Mouse (Mus musculus) midbrain, embryonic 14.5 days (tissue): ENCODE measurements around the gene Arnt2. TPM values are rescaled to one million over a fixed set of nuclear protein-coding genes. Genes with fewer than 3 reads are reported as not detected.
A peak's percentile ranks its signal among the peaks of the same experiment; 100 is the strongest.

Source experiments
- ATAC-seq: fragments of 200-750 bp; cut with Nextera tagmentation; 2 replicates; pipeline ENCODE4 v1.8.0; 2017; ENCODE audit warnings: moderate number of reproducible peaks, moderate library complexity; ENCODE audit not compliant: low FRiP score, low TSS enrichment
- DNase-seq: peaks from one replicate; pipeline ENCODE4 v3.0.0-alpha.2; 2015
- H3K27ac ChIP-seq: fragments of 300-500 bp; sonication (generic); replicated peaks from 2 replicates; pipeline ENCODE4 v1.5.1; 2014; ENCODE audit warnings: mild to moderate bottlenecking, low read depth, low read length, moderate library complexity
- H3K27me3 ChIP-seq: fragments of 300-500 bp; sonication (generic); 2 replicates; pipeline ENCODE4 v1.6.1; 2014; ENCODE audit warnings: low read length, control low read depth, mixed read lengths; ENCODE audit not compliant: control insufficient read depth, insufficient read depth
- H3K36me3 ChIP-seq: fragments of 300-500 bp; sonication (generic); 2 replicates; pipeline ENCODE4 v1.6.1; 2014; ENCODE audit warnings: low read length, control low read depth; ENCODE audit not compliant: control insufficient read depth, insufficient read depth
- H3K4me1 ChIP-seq: fragments of 300-500 bp; sonication (generic); 2 replicates; pipeline ENCODE4 v1.6.1; 2014; ENCODE audit warnings: mild to moderate bottlenecking, antibody characterized with exemption, low read length, control low read depth; ENCODE audit not compliant: control insufficient read depth, insufficient read depth
- H3K4me2 ChIP-seq: fragments of 300-500 bp; sonication (generic); 2 replicates; pipeline ENCODE4 v1.6.1; 2014; ENCODE audit warnings: mild to moderate bottlenecking, low read length, moderate library complexity
- H3K4me3 ChIP-seq: fragments of 300-500 bp; sonication (generic); replicated peaks from 2 replicates; pipeline ENCODE4 v1.5.1; 2014; ENCODE audit warnings: low read depth, low read length
- H3K9ac ChIP-seq: fragments of 300-500 bp; sonication (generic); replicated peaks from 2 replicates; pipeline ENCODE4 v1.6.1; 2014; ENCODE audit warnings: mild to moderate bottlenecking, low read length, moderate library complexity
- H3K9me3 ChIP-seq: fragments of 300-500 bp; sonication (generic); 2 replicates; pipeline ENCODE4 v1.6.1; 2016; ENCODE audit warnings: low read length, control low read depth, mixed read lengths; ENCODE audit not compliant: control insufficient read depth
- whole genome bisulfite sequencing: fragments of 180-500 bp; shearing (Covaris S2); extraction: QIAGEN DNeasy Blood & Tissue Kit; methylation state at CpG from one replicate; pipeline ENCODE4 v1.1.7; 2014; 5-methylcytosine and 5-hydroxymethylcytosine counted together
- polyA plus RNA-seq: library from polyadenylated mRNA; unstranded; fragments of >200 nt; fragmentation: Nextera tagmentation; extraction: Ambion mirVana; gene quantifications from 2 replicates; pipeline ENCODE4 v1.2.1, GENCODE M21; 2014

The Arnt2 gene
- polyA plus RNA-seq, 1 experiment from 2014 or later: 82.1 TPM

- Histone ChIP-seq H3K27me3 (no peaks in the 10 kb centered on the region), H3K4me3 (no peak overlapping the region), H3K27ac (no peak overlapping the region), H3K36me3 (peaks cover 72% of the 10 kb centered on the region), H3K4me1 (no peaks in the 10 kb centered on the region), H3K9ac (no peak overlapping the region), H3K9me3 (no peaks in the 10 kb centered on the region), H3K4me2 (no peak overlapping the region)
- ATAC-seq (no peak), DNase-seq (no peak)
- WGBS: 85% methylated on average over 3 of the region's 3 CpGs
Observed at GRCm38 (mm10) chr7:84284974-84285373, 125.0 kb downstream of the Arnt2 start.

GRCm38 (mm10) chr7:84282231-84282630 is 127.7 kb downstream of the Arnt2 start:
- Histone ChIP-seq H3K27ac (no peak overlapping the region), H3K27me3 (no peaks in the 10 kb centered on the region), H3K4me3 (no peak overlapping the region), H3K4me1 (no peaks in the 10 kb centered on the region), H3K9me3 (no peaks in the 10 kb centered on the region), H3K9ac (no peak overlapping the region), H3K36me3 (peaks cover 78% of the 10 kb centered on the region), H3K4me2 (no peak overlapping the region)
- 95% methylated on average over 4 of the region's 4 CpGs for WGBS
- DNase-seq (no peak), ATAC-seq (no peak)

- DNase-seq: no peak
- no peak overlapping the region for H3K9ac ChIP-seq
- no peaks in the 10 kb centered on the region for H3K9me3 ChIP-seq
- no peak overlapping the region for H3K27ac ChIP-seq
- no peak for ATAC-seq
- H3K4me1 ChIP-seq: no peaks in the 10 kb centered on the region
- peaks cover 77% of the 10 kb centered on the region for H3K36me3 ChIP-seq
- H3K4me3 ChIP-seq: no peak overlapping the region
- 88% methylated on average over 1 of the region's 1 CpGs for WGBS
- no peaks in the 10 kb centered on the region for H3K27me3 ChIP-seq
- no peak overlapping the region for H3K4me2 ChIP-seq
Observed at GRCm38 (mm10) chr7:84279231-84279630, 130.7 kb downstream of the Arnt2 start.

GRCm38 (mm10) chr7:84275312-84275711 is 134.7 kb downstream of the Arnt2 start:
- WGBS: 84% methylated on average over 10 of the region's 10 CpGs
- DNase-seq (no peak), ATAC-seq (no peak)

GRCm38 (mm10) chr7:84273930-84274329 is 136.0 kb downstream of the Arnt2 start:
- no peak overlapping the region for H3K4me3 ChIP-seq
- no peaks in the 10 kb centered on the region for H3K9me3 ChIP-seq
- peak; percentile 19 for DNase-seq
- no peak overlapping the region for H3K4me2 ChIP-seq
- no peak overlapping the region for H3K27ac ChIP-seq
- H3K27me3 ChIP-seq: no peaks in the 10 kb centered on the region
- H3K36me3 ChIP-seq: peaks cover 75% of the 10 kb centered on the region
- H3K4me1 ChIP-seq: no peaks in the 10 kb centered on the region
- WGBS: 87% methylated on average over 6 of the region's 6 CpGs
- H3K9ac ChIP-seq: no peak overlapping the region
- no peak for ATAC-seq

More at GRCm38 (mm10) chr7:84275312-84275711, 134.7 kb downstream of the Arnt2 start:
- Histone ChIP-seq H3K9me3 (no peaks in the 10 kb centered on the region), H3K4me3 (no peak overlapping the region), H3K9ac (no peak overlapping the region), H3K4me2 (no peak overlapping the region), H3K4me1 (no peaks in the 10 kb centered on the region), H3K27ac (no peak overlapping the region), H3K27me3 (no peaks in the 10 kb centered on the region), H3K36me3 (peaks cover 75% of the 10 kb centered on the region)

GRCm38 (mm10) chr7:84272206-84272818 is 137.7 kb downstream of the Arnt2 start:
- 31% methylated on average over 7 of the region's 7 CpGs for WGBS
- H3K4me2 ChIP-seq: no peak overlapping the region
- H3K4me1 ChIP-seq: no peaks in the 10 kb centered on the region
- peak; percentile 88 for DNase-seq
- H3K4me3 ChIP-seq: no peak overlapping the region
- H3K36me3 ChIP-seq: peaks cover 81% of the 10 kb centered on the region
- no peak overlapping the region for H3K9ac ChIP-seq
- no peaks in the 10 kb centered on the region for H3K9me3 ChIP-seq
- peak; percentile 62; the same call in 1 of the 2 replicates for ATAC-seq
- H3K27ac ChIP-seq: no peak overlapping the region
- H3K27me3 ChIP-seq: no peaks in the 10 kb centered on the region

- Histone ChIP-seq H3K4me1 (no peaks in the 10 kb centered on the region), H3K27ac (no peak overlapping the region), H3K4me3 (no peak overlapping the region), H3K9me3 (no peaks in the 10 kb centered on the region), H3K4me2 (no peak overlapping the region), H3K9ac (no peak overlapping the region), H3K36me3 (peaks cover 87% of the 10 kb centered on the region), H3K27me3 (no peaks in the 10 kb centered on the region)
- 93% methylated on average over 5 of the region's 5 CpGs for WGBS
- no peak for DNase-seq
- no peak for ATAC-seq
Observed at GRCm38 (mm10) chr7:84271429-84271828, 138.5 kb downstream of the Arnt2 start.

GRCm38 (mm10) chr7:84263466-84263865 is 146.5 kb downstream of the Arnt2 start:
- no peaks in the 10 kb centered on the region for H3K9me3 ChIP-seq
- WGBS: 73% methylated on average over 4 of the region's 4 CpGs
- no peak overlapping the region for H3K9ac ChIP-seq
- no peak overlapping the region for H3K4me2 ChIP-seq
- peaks cover 90% of the 10 kb centered on the region for H3K36me3 ChIP-seq
- no peaks in the 10 kb centered on the region for H3K27me3 ChIP-seq
- DNase-seq: peak; percentile 33
- ATAC-seq: 0 out of 2 replicates have a peak, but pooled peaks have one; percentile 18
- H3K4me3 ChIP-seq: no peak overlapping the region
- H3K27ac ChIP-seq: peak overlapping the region; percentile 67
- no peaks in the 10 kb centered on the region for H3K4me1 ChIP-seq

GRCm38 (mm10) chr7:84261341-84261740 is 148.6 kb downstream of the Arnt2 start:
- no peak for DNase-seq
- no peaks in the 10 kb centered on the region for H3K9me3 ChIP-seq
- 78% methylated on average over 6 of the region's 6 CpGs for WGBS
- H3K4me1 ChIP-seq: no peaks in the 10 kb centered on the region
- H3K9ac ChIP-seq: no peak overlapping the region
- ATAC-seq: no peak
- no peak overlapping the region for H3K4me3 ChIP-seq
- H3K27ac ChIP-seq: no peak overlapping the region; the same call in 1 of the 2 replicates
- no peaks in the 10 kb centered on the region for H3K27me3 ChIP-seq
- H3K36me3 ChIP-seq: peaks cover 88% of the 10 kb centered on the region
- no peak overlapping the region for H3K4me2 ChIP-seq
